Mouse (Mus musculus) kidney, adult 2 months (tissue): Measurements from ENCODE around the gene Hypk. TPM values are rescaled to one million over a fixed set of nuclear protein-coding genes. Genes with fewer than 3 reads are reported as not detected.
A peak's percentile ranks its signal among the peaks of the same experiment; 100 is the strongest.
"Not testable (repeated sequence)": the region's sequence is repeated elsewhere in the genome, so short reads cannot be mapped to it uniquely, and the experiment has no call there.

Source experiments
- DNase-seq: peaks from one replicate; pipeline ENCODE4 v3.0.0; 2021
- H3K27ac ChIP-seq: fragments of 200-500 bp; 2 replicates; pipeline ENCODE4 v1.5.1; 2012; ENCODE audit warnings: low read depth, low read length, control low read depth, inconsistent platforms; ENCODE audit not compliant: insufficient read depth
- H3K27me3 ChIP-seq: fragments of 200-500 bp; replicated peaks from 2 replicates; pipeline ENCODE4 v1.6.1; 2012; ENCODE audit warnings: mild to moderate bottlenecking, moderate library complexity, low read length, inconsistent platforms; ENCODE audit not compliant: control insufficient read depth, insufficient read depth
- H3K36me3 ChIP-seq: fragments of 200-500 bp; 2 replicates; pipeline ENCODE4 v1.6.1; 2012; ENCODE audit warnings: mild to moderate bottlenecking, moderate library complexity, low read length, inconsistent platforms; ENCODE audit not compliant: control insufficient read depth, insufficient read depth
- H3K4me1 ChIP-seq: fragments of 200-500 bp; 2 replicates; pipeline ENCODE4 v1.6.1; 2011; ENCODE audit warnings: low read length; ENCODE audit not compliant: control insufficient read depth, insufficient read depth
- H3K4me3 ChIP-seq: fragments of 200-500 bp; 2 replicates; pipeline ENCODE4 v1.5.1; 2011; ENCODE audit warnings: mild to moderate bottlenecking, low read depth, low read length, control low read depth; ENCODE audit not compliant: insufficient read depth
- CTCF ChIP-seq: fragments of 200-500 bp; conservative IDR thresholded peaks from 2 replicates; pipeline ENCODE4 v1.5.1; 2011; ENCODE audit warnings: low read depth, mild to moderate bottlenecking, control low read depth, low read length, moderate library complexity, mixed read lengths; ENCODE audit not compliant: insufficient read depth, insufficient read length
- POLR2A ChIP-seq: fragments of 200-500 bp; IDR thresholded peaks from one replicate; pipeline ENCODE4 v1.6.1; 2011; ENCODE audit warnings: low read depth, low read length, control low read depth
- WGBS: fragments of 180-500 bp; shearing (Covaris S2); methylation state at CpG from one replicate; pipeline ENCODE4 v1.1.7; 2018; 5-methylcytosine and 5-hydroxymethylcytosine counted together
- polyA plus RNA-seq: library from polyadenylated mRNA; depleted of rRNA; stranded (reverse); fragments of >200 nt; gene quantifications from 2 replicates; pipeline ENCODE4 v1.2.3, GENCODE M21; 2012

Hypk gene
- polyA plus RNA-seq, 1 experiment: 6.5 TPM

DNA sequence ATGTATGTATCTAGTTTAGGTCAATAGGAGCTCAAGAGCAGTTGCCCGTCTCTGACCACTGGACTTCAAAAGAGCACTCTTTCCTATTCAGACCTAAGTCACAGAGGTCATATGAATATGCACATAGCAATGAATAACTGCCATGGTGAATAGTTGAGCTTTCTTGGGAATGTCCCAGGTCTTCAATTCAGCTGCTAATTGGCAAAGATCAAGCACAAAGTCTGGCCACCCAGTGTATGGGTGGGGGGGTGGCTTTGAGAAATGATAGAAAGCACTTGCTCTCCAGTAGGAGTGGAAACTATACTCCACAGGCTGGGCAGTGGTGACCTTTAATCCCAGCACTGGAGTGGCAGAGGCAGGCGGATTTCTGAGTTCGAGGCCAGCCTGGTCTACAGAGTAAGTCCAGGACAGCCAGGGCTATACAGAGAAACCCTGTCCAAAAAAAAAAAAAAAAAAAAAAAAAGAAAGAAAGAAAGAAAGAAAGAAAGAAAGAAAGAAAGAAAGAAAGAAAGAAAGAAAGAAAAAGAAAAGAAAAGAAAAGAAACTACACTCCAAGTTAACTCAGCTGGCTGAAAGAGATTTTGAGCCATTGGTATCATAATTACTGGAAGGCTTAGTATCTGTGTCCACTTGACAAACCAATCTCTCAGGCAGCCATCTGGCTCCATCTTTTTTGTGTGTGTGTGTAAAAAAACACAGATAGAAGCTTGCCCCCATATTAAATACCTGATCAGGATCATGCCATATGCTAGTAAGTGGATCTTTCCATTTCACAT, 24.6 kb downstream of the Hypk start:
- Histone ChIP-seq H3K27me3 (no peaks in the 10 kb centered on the region), H3K4me1 (no peaks in the 10 kb centered on the region), H3K4me3 (no peak overlapping the region), H3K27ac (no peak overlapping the region), H3K36me3 (no peaks in the 10 kb centered on the region)
- no peak for DNase-seq
- TF ChIP-seq POLR2A: no peak
- no peak for TF ChIP-seq CTCF
- 96% methylated on average over 3 of the region's 3 CpGs for WGBS

DNA sequence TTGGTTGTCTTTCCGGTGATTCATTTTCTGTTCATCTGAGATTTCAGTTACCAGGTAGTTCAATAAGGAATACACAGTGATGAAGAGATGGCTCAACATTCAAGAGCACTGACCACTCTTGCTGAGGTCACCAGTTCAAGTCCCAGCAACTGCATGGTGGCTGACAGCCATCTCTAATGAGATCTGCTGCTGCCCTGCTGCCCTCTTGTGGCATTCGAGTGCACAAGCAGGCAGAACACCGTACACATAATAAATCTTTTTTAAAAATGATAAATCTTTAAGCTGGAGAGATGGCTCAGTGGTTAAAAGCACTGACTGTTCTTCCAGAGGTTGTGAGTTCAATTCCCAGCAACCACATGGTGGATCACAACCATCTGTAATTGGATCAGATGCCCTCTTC, 27.4 kb downstream of the Hypk start:
- peak; percentile 78 for TF ChIP-seq CTCF
- no peak for TF ChIP-seq POLR2A
- Histone ChIP-seq H3K27me3 (no peaks in the 10 kb centered on the region), H3K27ac (no peak overlapping the region), H3K4me1 (no peaks in the 10 kb centered on the region), H3K36me3 (no peaks in the 10 kb centered on the region), H3K4me3 (no peak overlapping the region)
- DNase-seq: peak; percentile 42
- 44% methylated on average over 3 of the region's 3 CpGs for WGBS

DNA sequence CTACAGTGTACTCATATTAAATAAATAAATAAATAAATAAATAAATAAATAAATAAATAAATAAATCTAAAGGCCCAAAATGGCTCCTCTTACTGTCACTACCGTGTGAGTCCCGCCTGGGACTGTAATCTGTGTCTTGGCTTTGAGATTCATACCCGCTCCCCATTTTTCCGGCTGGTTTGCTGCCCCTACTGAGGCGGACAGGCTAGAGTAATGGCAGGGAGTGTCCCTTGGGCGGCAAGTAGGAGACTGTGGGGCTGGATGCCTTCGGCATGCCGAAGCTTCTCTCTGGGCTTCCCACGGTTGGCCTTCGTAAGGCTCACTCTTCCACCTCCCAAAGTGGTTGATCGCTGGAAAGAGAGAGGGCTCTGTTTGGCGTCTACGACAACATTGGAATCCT, 27.8 kb downstream of the Hypk start:
- not testable (repeated sequence) for H3K27me3 ChIP-seq, H3K27ac ChIP-seq, H3K36me3 ChIP-seq, DNase-seq, H3K4me3 ChIP-seq, H3K4me1 ChIP-seq
- 82% methylated on average over 13 of the region's 13 CpGs for WGBS

DNA sequence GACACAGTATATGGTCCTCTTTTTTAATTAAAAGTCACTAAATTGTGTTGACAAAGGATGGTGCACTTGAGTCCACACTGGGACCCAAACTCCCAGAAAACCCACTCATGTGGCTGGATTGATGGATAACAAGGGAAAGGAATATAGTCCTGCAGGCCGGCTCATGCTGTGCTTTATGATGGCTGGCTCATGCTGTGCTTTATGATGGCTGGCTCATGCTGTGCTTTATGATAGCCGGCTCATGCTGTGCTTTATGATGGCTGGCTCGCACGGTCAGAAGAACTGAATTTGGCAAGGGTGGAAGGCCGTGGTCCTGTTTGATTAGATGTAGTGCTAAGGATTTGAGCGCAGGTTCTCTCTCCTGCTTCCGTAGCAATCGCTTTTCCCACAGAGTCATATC, 30.5 kb downstream of the Hypk start:
- Histone ChIP-seq H3K4me1 (no peaks in the 10 kb centered on the region), H3K4me3 (no peak overlapping the region), H3K27me3 (no peaks in the 10 kb centered on the region), H3K36me3 (no peaks in the 10 kb centered on the region), H3K27ac (no peak overlapping the region)
- WGBS: 48% methylated on average over 8 of the region's 8 CpGs
- TF ChIP-seq POLR2A: no peak
- TF ChIP-seq CTCF: no peak
- no peak for DNase-seq

DNA sequence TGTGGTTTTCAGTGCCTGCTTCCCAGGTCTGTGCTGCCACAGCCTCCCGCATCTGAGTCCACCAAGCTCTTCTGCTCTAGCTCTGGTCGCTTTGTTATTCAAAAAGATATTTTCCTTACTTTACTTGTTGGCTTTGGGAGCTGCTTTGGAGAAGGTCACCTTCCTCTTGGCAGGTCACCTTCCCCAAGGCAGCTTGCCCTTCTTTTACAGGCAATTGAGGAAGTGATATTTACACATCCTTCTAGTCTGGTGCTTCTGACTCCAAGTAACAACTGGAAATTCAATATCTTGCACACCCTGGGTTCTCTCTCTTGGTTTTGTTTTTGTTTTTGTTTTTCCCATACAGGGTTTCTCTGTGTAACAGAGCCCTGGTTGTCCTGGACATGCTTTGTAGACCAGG, 31.3 kb downstream of the Hypk start:
- DNase-seq, H3K4me3 ChIP-seq, H3K27ac ChIP-seq, H3K4me1 ChIP-seq, H3K27me3 ChIP-seq, H3K36me3 ChIP-seq: not testable (repeated sequence)
- WGBS: 96% methylated on average over 2 of the region's 2 CpGs

DNA sequence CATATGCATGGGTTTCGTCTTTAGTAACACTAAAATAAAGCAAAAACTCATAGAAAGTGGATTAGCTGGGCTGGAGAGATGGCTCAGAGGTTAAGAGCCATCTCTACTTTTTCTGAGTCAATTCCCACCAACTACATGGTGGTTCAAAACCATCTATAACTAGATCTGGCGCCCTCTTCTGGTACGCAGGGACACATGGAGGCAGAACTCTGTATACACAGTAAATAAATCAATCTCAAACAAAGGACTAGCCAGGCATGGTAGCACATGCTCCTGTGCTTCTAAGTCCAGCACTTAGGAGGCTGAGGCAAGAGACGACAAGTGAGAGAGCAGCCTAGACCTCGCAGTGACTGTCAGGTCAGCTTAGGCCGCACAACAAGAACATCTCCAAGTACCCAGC, 48.5 kb downstream of the Hypk start:
- WGBS: 88% methylated on average over 3 of the region's 6 CpGs
- DNase-seq, H3K4me1 ChIP-seq, H3K36me3 ChIP-seq, H3K27ac ChIP-seq, H3K4me3 ChIP-seq, H3K27me3 ChIP-seq: not testable (repeated sequence)

DNA sequence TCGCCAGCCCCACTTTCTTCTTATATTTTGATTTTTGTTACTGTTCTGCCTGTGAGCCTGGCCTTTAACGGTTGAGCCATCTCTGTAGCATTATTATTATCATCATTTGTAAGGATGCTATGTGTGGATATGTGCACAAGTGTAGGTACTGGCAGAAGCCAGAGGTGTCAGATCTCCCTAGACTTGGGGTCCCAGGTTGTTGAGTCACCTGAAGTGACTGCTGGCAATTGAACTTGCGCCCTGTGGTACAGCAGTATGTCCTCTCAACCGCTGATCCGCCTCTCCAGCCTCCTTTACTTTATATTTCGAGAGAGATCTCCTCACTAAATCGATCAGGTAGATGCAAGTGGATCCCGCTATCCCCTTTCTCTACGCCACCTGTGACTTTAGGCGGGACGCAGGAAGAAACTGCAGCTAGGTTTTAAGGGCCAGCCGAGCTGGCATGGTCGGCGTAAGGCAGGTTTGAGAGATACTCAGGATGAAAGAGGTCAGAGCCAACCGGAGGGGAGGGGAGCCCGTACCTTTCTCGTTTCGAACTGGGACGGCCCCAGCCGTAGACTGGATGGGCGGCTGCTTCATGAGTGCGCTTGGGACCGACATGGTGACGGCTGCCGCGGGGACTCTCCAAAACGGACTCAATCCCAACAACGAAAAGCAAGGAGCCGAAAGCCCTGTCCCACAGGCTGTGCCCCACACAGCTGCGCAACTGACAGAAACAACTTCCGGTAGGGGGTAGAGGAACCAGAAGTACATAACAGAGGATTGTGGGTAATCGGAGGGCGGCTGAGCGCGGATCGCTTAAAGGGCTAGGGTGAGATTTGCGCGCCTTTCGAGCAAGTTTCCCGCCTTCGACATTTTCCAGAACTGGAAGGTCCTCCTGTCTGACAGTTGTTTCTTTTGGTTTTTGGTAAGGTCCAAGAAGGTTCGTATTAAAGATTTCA, 53.1 kb downstream of the Hypk start, which contains the start of the genes Mfap1a and Wdr76:
Gene Mfap1a, minus strand, starts transcription at position 724 of the 941 bp plus-strand sequence.
Gene Wdr76, plus strand, starts transcription at position 782 of the 941 bp plus-strand sequence.
- WGBS: 4% methylated on average over 41 of the region's 42 CpGs
- not testable (repeated sequence) for H3K27ac ChIP-seq

More for the DNA sequence above, 53.1 kb downstream of the Hypk start, which contains the start of the genes Mfap1a and Wdr76:
- not testable (repeated sequence) for H3K36me3 ChIP-seq, H3K4me1 ChIP-seq, H3K27me3 ChIP-seq
- 0 out of 2 replicates have a peak, but pooled peaks have one; percentile 11 for TF ChIP-seq CTCF
- peak; percentile 89 for TF ChIP-seq POLR2A
- DNase-seq: peak; percentile 93
- peak within 1 kb of the TSS; percentile 77 for H3K4me3 ChIP-seq
